Mouse (Mus musculus): ENCODE data around the gene Stk16.
A peak's percentile ranks its signal among the peaks of the same experiment; 100 is the strongest.

The Stk16 gene

GRCm38 (mm10) chr1:75236117-75237050 is 25.7 kb downstream of the Stk16 start, which contains the start of gene Dnajb2:
TSS of gene Dnajb2 (plus strand) at chr1:75236406.
- DNase-seq (ENCODE audit: low spot score) = peak; percentile 81

GRCm38 (mm10) chr1:75239591-75239990 is 29.0 kb downstream of the Stk16 start:
- DNase-seq (ENCODE audit: low spot score) = no peak

GRCm38 (mm10) chr1:75243411-75243810 is 32.8 kb downstream of the Stk16 start:
- DNase-seq (ENCODE audit: low spot score) = no peak

- no peak for DNase-seq (ENCODE audit: low spot score)
These were observed 33.7 kb downstream of the Stk16 start for GRCm38 (mm10) chr1:75244175-75244826.

GRCm38 (mm10) chr1:75244836-75245235 is 34.2 kb downstream of the Stk16 start:
- no peak for DNase-seq (ENCODE audit: low spot score)

- no peak for DNase-seq (ENCODE audit: low spot score)
These were observed 36.7 kb downstream of the Stk16 start for GRCm38 (mm10) chr1:75247071-75247930.

- DNase-seq (ENCODE audit: low spot score) = peak; percentile 33
These were observed 37.6 kb downstream of the Stk16 start for GRCm38 (mm10) chr1:75248041-75248772.

GRCm38 (mm10) chr1:75250498-75250897 is 39.9 kb downstream of the Stk16 start:
- no peak for DNase-seq (ENCODE audit: low spot score)

- peak; percentile 76 for DNase-seq (ENCODE audit: low spot score)
These were observed 40.7 kb downstream of the Stk16 start for GRCm38 (mm10) chr1:75251112-75251970.

GRCm38 (mm10) chr1:75252308-75252707 is 41.7 kb downstream of the Stk16 start:
- DNase-seq (ENCODE audit: low spot score) = no peak

- no peak for DNase-seq (ENCODE audit: low spot score)
These were observed 42.4 kb downstream of the Stk16 start for GRCm38 (mm10) chr1:75253029-75253428.

GRCm38 (mm10) chr1:75253849-75254624 is 43.4 kb downstream of the Stk16 start:
- DNase-seq (ENCODE audit: low spot score) = peak; percentile 84

GRCm38 (mm10) chr1:75254625-75255013 is 44.0 kb downstream of the Stk16 start:
- no peak for DNase-seq (ENCODE audit: low spot score)

- DNase-seq (ENCODE audit: low spot score) = no peak
These were observed 44.9 kb downstream of the Stk16 start for GRCm38 (mm10) chr1:75255516-75256046.

GRCm38 (mm10) chr1:75261278-75261677 is 50.6 kb downstream of the Stk16 start:
- DNase-seq (ENCODE audit: low spot score) = no peak

- DNase-seq (ENCODE audit: low spot score) = peak; percentile 75
These were observed 52.6 kb downstream of the Stk16 start for GRCm38 (mm10) chr1:75262969-75263951.

GRCm38 (mm10) chr1:75264091-75264880 is 53.6 kb downstream of the Stk16 start, which contains the start of gene Ptprn:
TSS of gene Ptprn (minus strand) at chr1:75264502.
- DNase-seq (ENCODE audit: low spot score) = no peak
